Mouse (Mus musculus) embryonic facial prominence, embryonic 15.5 days (tissue): ENCODE results near the gene Uqcrfs1. TPM values are rescaled to one million over a fixed set of nuclear protein-coding genes. Genes with fewer than 3 reads are reported as not detected.

ENCODE experiments used
- ATAC-seq: fragments of 200-750 bp; cut with Nextera tagmentation; 2 replicates; pipeline ENCODE4 v1.8.0; 2017; ENCODE audit warnings: low read depth, moderate TSS enrichment; ENCODE audit not compliant: insufficient number of reproducible peaks, low FRiP score, low TSS enrichment
- H3K27ac ChIP-seq: fragments of 300-500 bp; sonication (generic); replicated peaks from 2 replicates; pipeline ENCODE4 v1.5.1; 2015; ENCODE audit warnings: mild to moderate bottlenecking, inconsistent platforms
- H3K27me3 ChIP-seq: fragments of 300-500 bp; sonication (generic); 2 replicates; pipeline ENCODE4 v1.6.1; 2015; ENCODE audit warnings: inconsistent platforms
- H3K36me3 ChIP-seq: fragments of 300-500 bp; sonication (generic); 2 replicates; pipeline ENCODE4 v1.6.1; 2015; ENCODE audit warnings: mild to moderate bottlenecking, inconsistent platforms
- H3K4me1 ChIP-seq: fragments of 300-500 bp; sonication (generic); 2 replicates; pipeline ENCODE4 v1.6.1; 2015; ENCODE audit warnings: inconsistent platforms
- H3K4me2 ChIP-seq: fragments of 300-500 bp; sonication (generic); replicated peaks from 2 replicates; pipeline ENCODE4 v1.6.1; 2015; ENCODE audit warnings: mild to moderate bottlenecking, inconsistent platforms
- H3K4me3 ChIP-seq: fragments of 300-500 bp; sonication (generic); replicated peaks from 2 replicates; pipeline ENCODE4 v1.5.1; 2015; ENCODE audit warnings: mild to moderate bottlenecking, inconsistent platforms
- H3K9ac ChIP-seq: fragments of 300-500 bp; sonication (generic); 2 replicates; pipeline ENCODE4 v1.6.1; 2015; ENCODE audit warnings: inconsistent platforms
- H3K9me3 ChIP-seq: fragments of 300-500 bp; sonication (generic); replicated peaks from 2 replicates; pipeline ENCODE4 v1.6.1; 2016; ENCODE audit warnings: inconsistent platforms
- WGBS: fragments of 180-500 bp; shearing (Covaris S2); methylation state at CpG from one replicate; pipeline ENCODE4 v1.1.7; 2015; 5-methylcytosine and 5-hydroxymethylcytosine counted together
- polyA plus RNA-seq: library from polyadenylated mRNA; unstranded; fragments of >200 nt; fragmentation: Nextera tagmentation; extraction: Ambion mirVana; gene quantifications from 2 replicates; pipeline ENCODE4 v1.2.1, GENCODE M21; 2015

The Uqcrfs1 gene
- polyA plus RNA-seq, 1 experiment from 2014 or later = 191 TPM

DNA sequence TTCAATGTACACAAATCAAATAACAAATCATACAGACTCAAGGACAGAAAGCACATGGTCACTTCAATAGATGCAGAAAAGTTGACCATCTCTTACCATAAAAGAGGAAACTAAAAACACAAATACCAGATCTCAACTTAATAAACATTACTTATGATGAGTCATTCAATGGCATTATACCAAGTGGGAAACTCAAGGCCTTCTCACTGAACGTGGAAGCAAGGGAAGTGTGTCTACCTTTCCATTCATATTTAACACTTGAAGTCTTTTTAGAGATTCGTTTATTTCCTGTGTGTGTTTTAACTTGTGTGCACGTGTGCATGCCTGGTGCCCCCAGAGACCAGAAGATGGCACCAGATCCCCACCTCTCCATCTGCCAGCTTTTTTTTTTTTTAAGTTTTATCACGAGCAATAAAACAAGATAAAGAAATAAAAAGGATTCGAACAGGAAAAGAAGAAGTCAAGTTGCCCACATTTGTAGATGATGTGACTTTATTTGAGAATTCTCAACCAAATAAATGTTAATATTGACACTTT lies 8.0 kb upstream of the Uqcrfs1 start:
- no peaks in the 10 kb centered on the region for H3K27me3 ChIP-seq
- no peak overlapping the region for H3K9ac ChIP-seq
- H3K4me3 ChIP-seq = no peak overlapping the region
- no peaks in the 10 kb centered on the region for H3K4me1 ChIP-seq
- H3K36me3 ChIP-seq = no peaks in the 10 kb centered on the region
- 32% methylated on average over 5 of the region's 5 CpGs for WGBS
- no peak for ATAC-seq
- H3K9me3 ChIP-seq = no peaks in the 10 kb centered on the region
- no peak overlapping the region for H3K27ac ChIP-seq
- H3K4me2 ChIP-seq = no peak overlapping the region

DNA sequence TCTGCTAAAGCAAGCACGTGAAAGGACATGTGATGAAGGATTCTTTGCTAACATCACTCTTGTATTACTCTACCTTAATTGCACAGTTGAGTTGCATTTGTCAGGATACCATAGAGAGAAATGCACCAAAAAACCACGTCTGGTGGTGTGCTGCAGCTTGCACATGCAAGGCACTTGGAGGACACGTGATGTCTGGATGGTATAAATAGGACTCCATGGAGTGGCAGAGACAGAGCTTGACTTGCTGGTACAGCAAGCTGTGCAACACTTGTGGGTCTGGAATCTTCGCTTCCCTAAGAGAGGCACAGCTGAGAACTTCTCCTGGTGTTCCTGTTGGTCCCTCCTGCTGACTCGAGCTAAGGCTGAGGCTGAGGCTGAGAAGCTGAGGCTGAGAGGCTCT lies 4.2 kb upstream of the Uqcrfs1 start:
- H3K9ac ChIP-seq = no peak overlapping the region
- WGBS = 81% methylated on average over 5 of the region's 5 CpGs
- no peaks in the 10 kb centered on the region for H3K36me3 ChIP-seq
- no peaks in the 10 kb centered on the region for H3K27me3 ChIP-seq
- H3K4me2 ChIP-seq = no peak overlapping the region
- no peak overlapping the region for H3K4me3 ChIP-seq
- no peak overlapping the region for H3K27ac ChIP-seq
- no peaks in the 10 kb centered on the region for H3K9me3 ChIP-seq
- ATAC-seq = no peak
- peaks cover under 1% of the 10 kb centered on the region; the same call in 1 of the 2 replicates for H3K4me1 ChIP-seq

DNA sequence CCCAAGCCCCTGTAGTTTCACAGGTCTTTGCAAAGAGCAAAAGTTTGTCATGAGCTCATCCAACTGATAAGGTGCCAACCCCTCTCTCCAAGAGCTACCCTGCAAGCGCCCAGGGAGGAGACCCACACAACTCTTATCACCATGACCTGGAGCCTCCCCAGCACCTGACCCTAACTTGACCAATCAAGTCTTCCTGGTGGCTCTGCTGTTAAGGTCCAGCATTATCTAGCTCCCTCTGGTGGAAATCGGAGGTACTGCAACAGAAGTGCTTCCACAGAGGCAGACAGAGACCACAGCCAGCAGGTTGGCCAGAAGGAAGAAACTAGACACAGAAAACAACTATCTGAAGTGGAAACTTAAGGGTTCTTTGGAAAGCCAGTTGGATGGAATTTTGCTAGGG lies 3.7 kb upstream of the Uqcrfs1 start:
- no peak for ATAC-seq
- WGBS = 21% methylated on average over 2 of the region's 2 CpGs
- Histone ChIP-seq H3K4me3 (no peak overlapping the region), H3K27me3 (no peaks in the 10 kb centered on the region), H3K27ac (no peak overlapping the region), H3K9ac (no peak overlapping the region), H3K4me1 (peaks cover 6% of the 10 kb centered on the region), H3K36me3 (no peaks in the 10 kb centered on the region), H3K4me2 (no peak overlapping the region), H3K9me3 (no peaks in the 10 kb centered on the region)

DNA sequence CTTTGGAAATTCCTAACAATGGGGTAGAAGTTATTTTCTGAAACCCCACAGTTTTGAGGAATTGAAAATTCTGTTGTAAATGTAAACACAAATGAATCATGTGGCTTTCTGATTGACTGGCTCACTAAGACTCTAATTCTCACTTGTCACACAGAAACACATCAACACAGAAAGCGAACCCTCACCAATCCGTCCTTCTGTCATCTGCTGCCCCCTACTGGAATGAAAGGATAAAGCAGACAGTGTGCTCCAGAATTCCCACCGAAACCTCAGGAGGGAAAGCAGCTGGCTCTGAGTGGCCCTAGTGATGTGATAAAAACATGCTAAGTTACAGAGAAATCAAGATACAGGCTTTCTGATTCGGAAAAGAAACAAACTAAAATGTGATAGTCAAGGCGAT lies 14.4 kb downstream of the Uqcrfs1 start:
- WGBS = 8% methylated on average over 5 of the region's 5 CpGs
- no peak overlapping the region for H3K27ac ChIP-seq

DNA sequence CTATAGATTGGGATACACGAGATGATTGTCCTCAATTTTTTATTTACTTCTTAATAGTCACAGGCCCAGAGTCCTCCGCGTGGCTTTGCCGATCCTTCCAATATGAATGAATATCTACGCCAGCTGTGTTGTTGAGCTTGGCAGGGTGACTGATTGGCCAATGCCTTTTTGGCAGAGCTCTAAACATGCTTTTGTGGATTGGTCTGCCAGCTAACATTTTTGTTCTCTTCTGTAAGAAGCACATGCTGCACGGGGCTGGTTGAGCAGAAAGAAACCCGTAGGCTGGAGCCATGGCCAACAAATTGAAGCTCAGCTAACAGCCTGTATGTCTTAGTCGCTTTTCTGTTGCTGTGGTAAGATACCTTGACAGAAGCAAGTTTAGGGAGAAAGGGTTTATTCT lies 20.2 kb downstream of the Uqcrfs1 start:
- no peaks in the 10 kb centered on the region for H3K36me3 ChIP-seq
- no peaks in the 10 kb centered on the region for H3K9me3 ChIP-seq
- H3K9ac ChIP-seq = no peak overlapping the region
- H3K27me3 ChIP-seq = no peaks in the 10 kb centered on the region
- no peak overlapping the region for H3K4me3 ChIP-seq
- H3K4me1 ChIP-seq = no peaks in the 10 kb centered on the region
- H3K4me2 ChIP-seq = no peak overlapping the region
- no peak overlapping the region for H3K27ac ChIP-seq
- no peak for ATAC-seq
- WGBS = 74% methylated on average over 8 of the region's 8 CpGs

More for the DNA sequence above, 14.4 kb downstream of the Uqcrfs1 start:
- Histone ChIP-seq H3K4me2 (no peak overlapping the region), H3K9ac (no peak overlapping the region), H3K9me3 (no peaks in the 10 kb centered on the region), H3K4me1 (no peaks in the 10 kb centered on the region), H3K4me3 (no peak overlapping the region), H3K27me3 (no peaks in the 10 kb centered on the region), H3K36me3 (no peaks in the 10 kb centered on the region)
- ATAC-seq = no peak

DNA sequence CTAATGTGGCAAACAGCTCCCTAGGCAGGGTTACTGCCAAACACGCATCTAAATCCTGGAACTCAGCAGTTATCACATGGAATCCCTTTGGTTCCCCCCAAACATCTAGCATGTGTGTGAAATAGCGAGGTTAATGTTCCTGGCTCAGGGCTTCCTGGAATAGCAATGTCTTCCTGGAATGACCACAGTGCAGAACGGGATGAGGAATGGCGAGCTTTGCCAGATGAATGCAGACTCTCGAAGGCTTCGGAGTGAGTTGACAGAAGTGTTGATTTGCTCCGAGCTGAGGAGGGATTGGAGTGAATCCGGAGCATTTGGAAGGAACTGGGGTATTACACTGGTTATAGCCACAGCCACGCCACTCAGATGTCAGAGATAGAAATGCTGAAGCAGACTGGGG lies 21.2 kb downstream of the Uqcrfs1 start:
- Histone ChIP-seq H3K4me3 (no peak overlapping the region), H3K27ac (no peak overlapping the region), H3K9me3 (no peaks in the 10 kb centered on the region), H3K27me3 (no peaks in the 10 kb centered on the region), H3K4me1 (no peaks in the 10 kb centered on the region), H3K4me2 (no peak overlapping the region), H3K9ac (no peak overlapping the region), H3K36me3 (no peaks in the 10 kb centered on the region)
- 71% methylated on average over 9 of the region's 9 CpGs for WGBS
- no peak for ATAC-seq

DNA sequence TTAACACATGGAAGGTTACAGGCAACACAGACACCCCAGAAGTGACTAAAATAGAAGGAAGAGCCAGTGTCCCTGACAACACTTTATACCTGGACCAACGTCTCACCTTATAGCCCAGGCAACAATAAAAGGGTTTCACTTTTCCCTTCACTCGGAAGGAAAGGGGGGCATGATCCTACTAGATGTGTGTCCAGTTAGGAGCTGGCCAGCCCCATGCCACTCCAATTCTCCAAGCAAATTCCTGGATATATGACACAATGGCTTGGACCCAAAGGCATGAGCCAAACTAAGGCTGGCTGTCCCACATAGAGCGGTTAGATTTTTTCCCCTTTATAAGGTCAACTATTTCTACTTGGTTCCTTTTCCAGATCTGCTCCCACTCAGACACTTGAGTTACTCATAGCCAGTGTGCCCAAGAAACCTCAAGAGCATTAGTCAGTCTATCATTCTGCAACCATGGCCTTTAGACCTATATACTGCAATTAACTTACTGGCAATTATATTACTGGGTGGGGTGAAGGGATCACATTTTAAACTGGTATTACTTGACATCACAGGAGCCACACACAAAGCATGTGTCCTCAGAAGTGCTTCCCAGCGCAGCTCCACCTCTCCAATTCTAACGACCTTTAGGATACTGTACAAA lies 21.8 kb downstream of the Uqcrfs1 start:
- Histone ChIP-seq H3K27ac (no peak overlapping the region), H3K4me2 (no peak overlapping the region), H3K9me3 (no peaks in the 10 kb centered on the region), H3K4me1 (no peaks in the 10 kb centered on the region), H3K4me3 (no peak overlapping the region), H3K27me3 (no peaks in the 10 kb centered on the region), H3K9ac (no peak overlapping the region), H3K36me3 (no peaks in the 10 kb centered on the region)
- WGBS = 84% methylated on average over 5 of the region's 5 CpGs
- 0 out of 2 replicates have a peak, but pooled peaks have one; percentile 24 for ATAC-seq

DNA sequence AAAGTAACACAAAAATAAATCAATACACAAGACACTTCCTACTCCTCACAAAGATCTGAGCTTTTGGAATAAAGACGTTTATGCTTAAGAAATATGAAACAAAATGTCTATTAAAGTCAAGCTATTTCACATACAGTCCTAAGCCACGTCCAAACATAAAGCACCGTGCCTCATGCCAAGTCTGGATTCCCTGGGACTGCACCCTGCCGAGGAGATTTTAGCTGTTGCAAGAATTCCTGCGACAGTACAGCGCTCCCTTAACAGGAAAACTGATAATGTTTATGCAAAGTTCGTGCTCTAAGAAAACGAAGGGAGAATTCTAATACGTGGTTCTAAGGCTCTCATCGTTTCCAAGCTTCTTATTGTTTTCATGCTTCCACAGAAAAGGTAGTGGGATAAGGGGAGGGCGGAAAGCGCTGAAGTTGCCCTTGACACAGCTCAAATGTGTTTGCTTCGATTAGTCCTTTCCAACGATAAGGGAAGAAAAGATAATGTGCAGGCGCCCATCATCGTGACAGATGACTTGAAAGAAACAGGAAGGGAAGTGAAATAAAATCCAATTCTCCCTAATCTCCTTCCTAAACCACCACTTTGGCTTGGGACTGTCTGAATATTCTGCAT lies 23.8 kb downstream of the Uqcrfs1 start:
- WGBS = 63% methylated on average over 16 of the region's 16 CpGs
- H3K4me1 ChIP-seq = no peaks in the 10 kb centered on the region
- no peak overlapping the region for H3K9ac ChIP-seq
- no peaks in the 10 kb centered on the region for H3K9me3 ChIP-seq
- H3K4me3 ChIP-seq = no peak overlapping the region
- no peak overlapping the region for H3K27ac ChIP-seq
- no peak overlapping the region for H3K4me2 ChIP-seq
- no peaks in the 10 kb centered on the region for H3K27me3 ChIP-seq
- no peaks in the 10 kb centered on the region for H3K36me3 ChIP-seq
- no peak for ATAC-seq

DNA sequence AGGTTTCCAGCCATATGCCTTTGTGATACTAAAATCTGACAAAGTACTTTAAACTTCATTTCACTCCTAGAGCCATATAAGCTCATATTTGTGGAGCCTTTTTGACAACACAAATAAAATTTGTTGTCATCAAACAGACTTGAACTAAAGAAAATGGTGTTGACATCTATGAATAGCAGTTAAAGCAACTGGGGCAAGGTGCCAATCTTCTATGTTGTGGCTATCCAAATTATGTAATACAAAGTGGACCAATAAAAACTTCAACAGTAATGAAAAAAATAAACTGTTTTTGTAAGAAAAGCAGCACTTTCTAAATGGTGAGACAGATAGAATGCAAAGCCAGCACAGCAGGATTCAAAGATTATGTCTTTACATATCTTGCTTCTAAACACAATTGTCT lies 27.0 kb downstream of the Uqcrfs1 start:
- H3K27ac ChIP-seq = no peak overlapping the region
- no peaks in the 10 kb centered on the region for H3K36me3 ChIP-seq
- no peak for ATAC-seq
- no peak overlapping the region for H3K4me2 ChIP-seq
- H3K9me3 ChIP-seq = no peaks in the 10 kb centered on the region
- no peaks in the 10 kb centered on the region for H3K4me1 ChIP-seq
- H3K9ac ChIP-seq = no peak overlapping the region
- H3K27me3 ChIP-seq = no peaks in the 10 kb centered on the region
- H3K4me3 ChIP-seq = no peak overlapping the region

DNA sequence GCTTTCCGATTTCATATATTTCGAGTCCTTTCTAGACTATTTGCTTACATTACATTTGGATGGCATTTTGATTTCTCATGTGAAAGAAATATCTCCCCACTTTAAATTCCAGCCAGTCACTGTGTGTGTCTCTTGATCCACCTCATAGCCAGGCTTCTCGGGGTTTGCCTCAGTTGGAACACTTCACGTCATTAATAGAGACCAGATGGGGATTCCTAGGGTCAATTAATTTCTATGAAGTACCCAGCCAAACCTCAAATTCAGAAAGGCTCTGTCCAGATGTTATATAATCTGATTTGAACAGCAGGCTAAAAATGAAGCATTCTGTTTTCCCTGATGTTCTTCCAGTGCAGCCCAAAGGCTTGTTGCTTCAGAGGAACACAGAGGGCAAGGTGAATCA lies 37.5 kb downstream of the Uqcrfs1 start:
- Histone ChIP-seq H3K27me3 (no peaks in the 10 kb centered on the region), H3K27ac (no peak overlapping the region), H3K9me3 (no peaks in the 10 kb centered on the region), H3K4me2 (no peak overlapping the region), H3K9ac (no peak overlapping the region), H3K4me1 (peaks cover 6% of the 10 kb centered on the region), H3K4me3 (no peak overlapping the region), H3K36me3 (no peaks in the 10 kb centered on the region)
- no peak for ATAC-seq
- WGBS = 47% methylated on average over 4 of the region's 4 CpGs

DNA sequence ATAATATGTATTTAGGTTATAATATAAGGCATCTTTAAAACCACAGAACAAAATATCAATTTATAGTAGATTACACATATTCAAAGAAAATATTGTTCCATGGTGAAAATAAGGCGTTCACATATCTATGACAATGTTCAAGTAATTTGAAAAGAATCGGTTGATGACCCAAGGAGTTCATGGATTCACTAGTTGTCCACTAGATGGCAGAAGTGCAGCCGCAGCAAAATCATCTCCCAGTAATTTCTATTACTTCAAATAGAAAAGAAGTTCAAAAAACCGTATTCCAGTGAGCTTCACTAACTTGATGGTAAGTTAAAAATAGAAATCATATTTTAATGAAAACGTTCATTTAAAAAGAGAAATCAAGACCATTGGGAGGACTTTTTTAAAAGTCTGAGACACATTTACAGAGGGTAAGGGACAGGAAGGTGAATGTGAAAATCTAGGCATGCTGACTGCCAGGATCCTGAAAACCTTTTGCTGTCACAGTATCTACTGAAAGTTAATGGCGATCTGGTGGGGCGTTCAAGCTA lies 43.2 kb downstream of the Uqcrfs1 start:
- no peaks in the 10 kb centered on the region for H3K4me1 ChIP-seq
- no peaks in the 10 kb centered on the region for H3K36me3 ChIP-seq
- WGBS = 28% methylated on average over 7 of the region's 7 CpGs
- no peak overlapping the region for H3K4me2 ChIP-seq
- H3K9me3 ChIP-seq = no peaks in the 10 kb centered on the region
- no peak for ATAC-seq
- no peak overlapping the region for H3K4me3 ChIP-seq
- no peaks in the 10 kb centered on the region for H3K27me3 ChIP-seq
- no peak overlapping the region for H3K27ac ChIP-seq
- no peak overlapping the region for H3K9ac ChIP-seq
